Mouse (Mus musculus): ENCODE results near the gene Ifna7. TPM values are rescaled to one million over a fixed set of nuclear protein-coding genes. Genes with fewer than 3 reads are reported as not detected.
"Not testable (repeated sequence)": the region's sequence is repeated elsewhere in the genome, so short reads cannot be mapped to it uniquely, and the experiment has no call there.

Gene Ifna7
- polyA plus RNA-seq (2015; fragmentation: Nextera tagmentation; extraction: Ambion mirVana) = not detected in 2 replicates

GRCm38 (mm10) chr4:88815928-88816327, at the start of gene Ifna7:
Ifna7 (plus strand) TSS chr4:88816228.
- no peak for ATAC-seq (ENCODE audit: insufficient read depth, low FRiP score, low read depth)
- WGBS = 55% methylated on average over 3 of the region's 3 CpGs

DNA sequence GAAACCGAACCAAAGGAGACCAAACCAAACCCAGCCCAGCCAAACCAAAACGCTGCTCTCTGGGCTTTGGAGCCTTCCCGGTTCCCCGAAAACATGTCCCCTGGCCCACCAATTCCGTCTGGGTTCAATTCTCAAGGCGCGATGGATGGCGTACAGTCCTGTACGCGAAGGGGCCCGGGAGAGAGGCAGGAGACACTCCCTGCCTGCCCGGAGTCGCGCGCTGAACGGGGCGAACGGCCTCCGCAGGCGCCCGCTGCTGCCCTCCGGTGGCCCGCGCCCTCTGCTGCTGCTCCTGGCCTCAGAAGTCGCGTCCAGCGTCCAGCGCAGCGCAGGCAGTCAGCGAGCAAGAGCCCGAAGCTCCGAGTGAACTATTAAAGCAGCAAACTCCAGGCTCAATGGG, 42.5 kb upstream of the Ifna7 start, which contains the start of gene Gm13290:
Gene Gm13290, plus strand, starts transcription at position 301 of the 400 bp plus-strand sequence.
- H3K9me3 ChIP-seq; H3K4me3 ChIP-seq (replicated peaks); H3K4me2 ChIP-seq; H3K36me3 ChIP-seq; H3K4me1 ChIP-seq; H3K27me3 ChIP-seq (replicated peaks); ATAC-seq (ENCODE audit: insufficient read depth, low FRiP score, low read depth); H3K27ac ChIP-seq; H3K9ac ChIP-seq: not testable (repeated sequence)
- no CpG with 5 or more reads among the region's 32 CpGs for WGBS

More at GRCm38 (mm10) chr4:88815928-88816327, at the start of gene Ifna7:
- Histone ChIP-seq H3K27me3 (replicated peaks) (no peaks in the 10 kb centered on the region), H3K4me1 (no peaks in the 10 kb centered on the region), H3K36me3 (no peaks in the 10 kb centered on the region), H3K9me3 (no peaks in the 10 kb centered on the region), H3K27ac (no peak within 1 kb of the TSS), H3K9ac (no peak within 1 kb of the TSS), H3K4me3 (replicated peaks) (no peak within 1 kb of the TSS), H3K4me2 (no peak within 1 kb of the TSS)

GRCm38 (mm10) chr4:88776622-88777021, 39.4 kb upstream of the Ifna7 start, which contains the start of gene Gm13289:
Gm13289 (plus strand) TSS chr4:88776922.
- WGBS = no CpG with 5 or more reads among the region's 29 CpGs
- H3K36me3 ChIP-seq; H3K4me1 ChIP-seq; H3K27ac ChIP-seq; H3K9ac ChIP-seq; ATAC-seq (ENCODE audit: insufficient read depth, low FRiP score, low read depth); H3K9me3 ChIP-seq; H3K27me3 ChIP-seq (replicated peaks); H3K4me3 ChIP-seq (replicated peaks); H3K4me2 ChIP-seq: not testable (repeated sequence)

GRCm38 (mm10) chr4:88779550-88779949, 36.5 kb upstream of the Ifna7 start, which contains the start of gene Gm13272:
Gm13272 (plus strand) TSS chr4:88779850.
- H3K36me3 ChIP-seq; H3K9me3 ChIP-seq; ATAC-seq (ENCODE audit: insufficient read depth, low FRiP score, low read depth); H3K27ac ChIP-seq; H3K4me1 ChIP-seq; H3K27me3 ChIP-seq (replicated peaks); H3K4me3 ChIP-seq (replicated peaks); H3K9ac ChIP-seq; H3K4me2 ChIP-seq: not testable (repeated sequence)
- no CpG with 5 or more reads among the region's 29 CpGs for WGBS

GRCm38 (mm10) chr4:88780320-88780719, 35.7 kb upstream of the Ifna7 start:
- not testable (repeated sequence) for H3K27ac ChIP-seq; H3K4me3 ChIP-seq (replicated peaks); H3K9ac ChIP-seq; H3K4me2 ChIP-seq; H3K4me1 ChIP-seq; H3K27me3 ChIP-seq (replicated peaks); ATAC-seq (ENCODE audit: insufficient read depth, low FRiP score, low read depth); H3K9me3 ChIP-seq; H3K36me3 ChIP-seq
- WGBS = 57% methylated on average over 16 of the region's 18 CpGs

- H3K9ac ChIP-seq; ATAC-seq (ENCODE audit: insufficient read depth, low FRiP score, low read depth); H3K4me1 ChIP-seq; H3K9me3 ChIP-seq; H3K36me3 ChIP-seq; H3K27me3 ChIP-seq (replicated peaks); H3K27ac ChIP-seq: not testable (repeated sequence)
- H3K4me2 ChIP-seq = peak within 1 kb of the TSS; percentile 41
- WGBS = 25% methylated on average over 5 of the region's 7 CpGs
- peak within 1 kb of the TSS; percentile 25; the same call in 1 of the 2 replicates for H3K4me3 ChIP-seq (replicated peaks)
These were observed 34.2 kb upstream of the Ifna7 start, which contains the start of gene Ifnz for GRCm38 (mm10) chr4:88781831-88782230. Ifnz (plus strand) TSS chr4:88782131.

GRCm38 (mm10) chr4:88782335-88782734, 33.7 kb upstream of the Ifna7 start:
- peak overlapping the region; percentile 25; the same call in 1 of the 2 replicates for H3K4me3 ChIP-seq (replicated peaks)

DNA sequence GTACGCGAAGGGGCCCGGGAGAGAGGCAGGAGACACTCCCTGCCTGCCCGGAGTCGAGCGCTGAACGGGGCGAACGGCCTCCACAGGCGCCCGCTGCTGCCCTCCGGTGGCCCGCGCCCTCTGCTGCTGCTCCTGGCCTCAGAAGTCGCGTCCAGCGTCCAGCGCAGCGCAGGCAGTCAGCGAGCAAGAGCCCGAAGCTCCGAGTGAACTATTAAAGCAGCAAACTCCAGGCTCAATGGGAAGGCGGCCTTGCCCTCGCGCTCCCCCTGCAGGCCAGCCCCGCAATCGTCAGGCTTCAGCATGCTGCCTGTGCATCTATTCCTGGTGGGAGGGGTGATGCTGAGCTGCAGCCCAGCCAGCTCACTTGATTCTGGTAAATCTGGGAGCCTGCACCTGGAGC, 30.6 kb upstream of the Ifna7 start, which contains the start of gene Gm13276:
Gene Gm13276, plus strand, starts transcription at position 301 of the 400 bp plus-strand sequence.
- not testable (repeated sequence) for H3K9ac ChIP-seq; H3K4me3 ChIP-seq (replicated peaks); H3K4me2 ChIP-seq; H3K36me3 ChIP-seq; ATAC-seq (ENCODE audit: insufficient read depth, low FRiP score, low read depth); H3K9me3 ChIP-seq; H3K4me1 ChIP-seq; H3K27me3 ChIP-seq (replicated peaks); H3K27ac ChIP-seq
- WGBS = no CpG with 5 or more reads among the region's 27 CpGs

More at GRCm38 (mm10) chr4:88782335-88782734, 33.7 kb upstream of the Ifna7 start:
- H3K36me3 ChIP-seq; H3K9ac ChIP-seq; H3K9me3 ChIP-seq; H3K27ac ChIP-seq; ATAC-seq (ENCODE audit: insufficient read depth, low FRiP score, low read depth); H3K27me3 ChIP-seq (replicated peaks); H3K4me1 ChIP-seq: not testable (repeated sequence)
- WGBS = 0% methylated on average over 6 of the region's 31 CpGs
- H3K4me2 ChIP-seq = peak overlapping the region; percentile 41

DNA sequence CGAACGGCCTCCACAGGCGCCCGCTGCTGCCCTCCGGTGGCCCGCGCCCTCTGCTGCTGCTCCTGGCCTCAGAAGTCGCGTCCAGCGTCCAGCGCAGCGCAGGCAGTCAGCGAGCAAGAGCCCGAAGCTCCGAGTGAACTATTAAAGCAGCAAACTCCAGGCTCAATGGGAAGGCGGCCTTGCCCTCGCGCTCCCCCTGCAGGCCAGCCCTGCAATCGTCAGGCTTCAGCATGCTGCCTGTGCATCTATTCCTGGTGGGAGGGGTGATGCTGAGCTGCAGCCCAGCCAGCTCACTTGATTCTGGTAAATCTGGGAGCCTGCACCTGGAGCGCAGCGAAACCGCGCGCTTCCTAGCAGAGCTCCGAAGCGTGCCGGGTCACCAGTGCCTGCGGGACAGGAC, 27.6 kb upstream of the Ifna7 start, which contains the start of gene Gm13277:
Gene Gm13277, plus strand, starts transcription at position 231 of the 400 bp plus-strand sequence.
- H3K9ac ChIP-seq; H3K4me2 ChIP-seq; H3K4me3 ChIP-seq (replicated peaks); ATAC-seq (ENCODE audit: insufficient read depth, low FRiP score, low read depth); H3K27me3 ChIP-seq (replicated peaks); H3K9me3 ChIP-seq; H3K27ac ChIP-seq; H3K4me1 ChIP-seq; H3K36me3 ChIP-seq: not testable (repeated sequence)
- 3% methylated on average over 4 of the region's 28 CpGs for WGBS

DNA sequence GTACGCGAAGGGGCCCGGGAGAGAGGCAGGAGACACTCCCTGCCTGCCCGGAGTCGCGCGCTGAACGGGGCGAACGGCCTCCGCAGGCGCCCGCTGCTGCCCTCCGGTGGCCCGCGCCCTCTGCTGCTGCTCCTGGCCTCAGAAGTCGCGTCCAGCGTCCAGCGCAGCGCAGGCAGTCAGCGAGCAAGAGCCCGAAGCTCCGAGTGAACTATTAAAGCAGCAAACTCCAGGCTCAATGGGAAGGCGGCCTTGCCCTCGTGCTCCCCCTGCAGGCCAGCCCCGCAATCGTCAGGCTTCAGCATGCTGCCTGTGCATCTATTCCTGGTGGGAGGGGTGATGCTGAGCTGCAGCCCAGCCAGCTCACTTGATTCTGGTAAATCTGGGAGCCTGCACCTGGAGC, 24.8 kb upstream of the Ifna7 start, which contains the start of gene Gm13278:
Gene Gm13278, plus strand, starts transcription at position 301 of the 400 bp plus-strand sequence.
- not testable (repeated sequence) for H3K36me3 ChIP-seq; H3K4me3 ChIP-seq (replicated peaks); H3K9ac ChIP-seq; H3K4me1 ChIP-seq; H3K9me3 ChIP-seq; H3K27ac ChIP-seq; H3K4me2 ChIP-seq; H3K27me3 ChIP-seq (replicated peaks); ATAC-seq (ENCODE audit: insufficient read depth, low FRiP score, low read depth)
- WGBS = no CpG with 5 or more reads among the region's 28 CpGs

DNA sequence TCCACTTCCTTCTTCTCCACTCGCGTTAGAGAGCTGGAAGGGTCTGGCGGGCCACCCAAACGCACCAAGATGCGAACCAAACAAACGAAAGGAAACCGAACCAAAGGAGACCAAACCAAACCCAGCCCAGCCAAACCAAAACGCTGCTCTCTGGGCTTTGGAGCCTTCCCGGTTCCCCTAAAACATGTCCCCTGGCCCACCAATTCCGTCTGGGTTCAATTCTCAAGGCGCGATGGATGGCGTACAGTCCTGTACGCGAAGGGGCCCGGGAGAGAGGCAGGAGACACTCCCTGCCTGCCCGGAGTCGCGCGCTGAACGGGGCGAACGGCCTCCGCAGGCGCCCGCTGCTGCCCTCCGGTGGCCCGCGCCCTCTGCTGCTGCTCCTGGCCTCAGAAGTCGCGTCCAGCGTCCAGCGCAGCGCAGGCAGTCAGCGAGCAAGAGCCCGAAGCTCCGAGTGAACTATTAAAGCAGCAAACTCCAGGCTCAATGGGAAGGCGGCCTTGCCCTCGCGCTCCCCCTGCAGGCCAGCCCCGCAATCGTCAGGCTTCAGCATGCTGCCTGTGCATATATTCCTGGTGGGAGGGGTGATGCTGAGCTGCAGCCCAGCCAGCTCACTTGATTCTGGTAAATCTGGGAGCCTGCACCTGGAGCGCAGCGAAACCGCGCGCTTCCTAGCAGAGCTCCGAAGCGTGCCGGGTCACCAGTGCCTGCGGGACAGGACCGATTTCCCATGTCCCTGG, 21.9 kb upstream of the Ifna7 start, which contains the start of gene Gm13275:
Gene Gm13275, plus strand, starts transcription at position 552 of the 740 bp plus-strand sequence.
- H3K27me3 ChIP-seq (replicated peaks); H3K4me1 ChIP-seq; H3K4me2 ChIP-seq; H3K9ac ChIP-seq; ATAC-seq (ENCODE audit: insufficient read depth, low FRiP score, low read depth); H3K27ac ChIP-seq; H3K9me3 ChIP-seq; H3K4me3 ChIP-seq (replicated peaks); H3K36me3 ChIP-seq: not testable (repeated sequence)
- 0% methylated on average over 7 of the region's 52 CpGs for WGBS

DNA sequence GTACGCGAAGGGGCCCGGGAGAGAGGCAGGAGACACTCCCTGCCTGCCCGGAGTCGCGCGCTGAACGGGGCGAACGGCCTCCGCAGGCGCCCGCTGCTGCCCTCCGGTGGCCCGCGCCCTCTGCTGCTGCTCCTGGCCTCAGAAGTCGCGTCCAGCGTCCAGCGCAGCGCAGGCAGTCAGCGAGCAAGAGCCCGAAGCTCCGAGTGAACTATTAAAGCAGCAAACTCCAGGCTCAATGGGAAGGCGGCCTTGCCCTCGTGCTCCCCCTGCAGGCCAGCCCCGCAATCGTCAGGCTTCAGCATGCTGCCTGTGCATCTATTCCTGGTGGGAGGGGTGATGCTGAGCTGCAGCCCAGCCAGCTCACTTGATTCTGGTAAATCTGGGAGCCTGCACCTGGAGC, 18.9 kb upstream of the Ifna7 start, which contains the start of gene Gm13279:
Gene Gm13279, plus strand, starts transcription at position 301 of the 400 bp plus-strand sequence.
- not testable (repeated sequence) for H3K4me3 ChIP-seq (replicated peaks); H3K4me1 ChIP-seq; H3K9ac ChIP-seq; H3K36me3 ChIP-seq; H3K4me2 ChIP-seq; ATAC-seq (ENCODE audit: insufficient read depth, low FRiP score, low read depth); H3K27ac ChIP-seq; H3K27me3 ChIP-seq (replicated peaks); H3K9me3 ChIP-seq
- no CpG with 5 or more reads among the region's 28 CpGs for WGBS

Data from stomach, embryonic 15.5 days (tissue).